Mouse (Mus musculus) heart, embryonic 14.5 days (tissue): Measurements from ENCODE around the gene Shtn1. TPM values are rescaled to one million over a fixed set of nuclear protein-coding genes. Genes with fewer than 3 reads are reported as not detected.

Experiments
- ATAC-seq: fragments of 200-750 bp; cut with Nextera tagmentation; 2 replicates; pipeline ENCODE4 v1.8.0; 2017; ENCODE audit warnings: low read depth, moderate TSS enrichment; ENCODE audit not compliant: insufficient number of reproducible peaks, insufficient read depth, low FRiP score
- H3K27ac ChIP-seq, 2 experiments: fragments of 200-500 bp in 1 of 2; fragments of 300-500 bp in 1 of 2; sonication (generic) in 1 of 2; replicated peaks in 1 of 2; 2 replicates each; pipeline ENCODE4 v1.5.1; 2012 to 2014; ENCODE audit warnings: low read depth in 2 of 2, low read length in 2 of 2, control low read depth in 1 of 2, mild to moderate bottlenecking in 1 of 2, mixed read lengths in 1 of 2; ENCODE audit not compliant: control insufficient read depth in 1 of 2, insufficient read depth in 1 of 2
- H3K27me3 ChIP-seq: fragments of 300-500 bp; sonication (generic); 2 replicates; pipeline ENCODE4 v1.6.1; 2014; ENCODE audit warnings: mild to moderate bottlenecking, low read length, control low read depth; ENCODE audit not compliant: control insufficient read depth, insufficient read depth
- H3K36me3 ChIP-seq: fragments of 300-500 bp; sonication (generic); 2 replicates; pipeline ENCODE4 v1.6.1; 2014; ENCODE audit warnings: mild to moderate bottlenecking, control low read depth, low read length, mixed read lengths; ENCODE audit not compliant: control insufficient read depth, insufficient read depth
- H3K4me1 ChIP-seq, 2 experiments: fragments of 200-500 bp in 1 of 2; fragments of 300-500 bp in 1 of 2; sonication (generic) in 1 of 2; 2 replicates each; pipeline ENCODE4 v1.6.1; 2012 to 2014; ENCODE audit warnings: low read length in 2 of 2, control low read depth in 1 of 2, mixed read lengths in 1 of 2; ENCODE audit not compliant: control insufficient read depth in 2 of 2, insufficient read depth in 2 of 2
- H3K4me2 ChIP-seq: fragments of 300-500 bp; sonication (generic); 2 replicates; pipeline ENCODE4 v1.6.1; 2014; ENCODE audit warnings: mild to moderate bottlenecking, low read length
- H3K4me3 ChIP-seq, 2 experiments: fragments of 200-500 bp in 1 of 2; fragments of 300-500 bp in 1 of 2; sonication (generic) in 1 of 2; 2 replicates each; pipeline ENCODE4 v1.5.1; 2012 to 2014; ENCODE audit warnings: low read length in 2 of 2, mild to moderate bottlenecking in 2 of 2, control low read depth in 1 of 2, low read depth in 1 of 2, moderate library complexity in 1 of 2; ENCODE audit not compliant: control insufficient read depth in 1 of 2, insufficient read depth in 1 of 2
- H3K9ac ChIP-seq: fragments of 300-500 bp; sonication (generic); 2 replicates; pipeline ENCODE4 v1.6.1; 2014; ENCODE audit warnings: mild to moderate bottlenecking, low read length
- H3K9me3 ChIP-seq: fragments of 300-500 bp; sonication (generic); 2 replicates; pipeline ENCODE4 v1.6.1; 2016; ENCODE audit warnings: low read length, control low read depth; ENCODE audit not compliant: control insufficient read depth
- WGBS: fragments of 180-500 bp; shearing (Covaris S2); extraction: QIAGEN DNeasy Blood & Tissue Kit; methylation state at CpG from one replicate; pipeline ENCODE4 v1.1.7; 2014; 5-methylcytosine and 5-hydroxymethylcytosine counted together
- polyA plus RNA-seq: library from polyadenylated mRNA; unstranded; fragments of >200 nt; fragmentation: Nextera tagmentation; extraction: Ambion mirVana; gene quantifications from 2 replicates; pipeline ENCODE4 v1.2.1, GENCODE M21; 2014

The Shtn1 gene
- polyA plus RNA-seq, 1 experiment from 2014 or later = 1.0 TPM

- Histone ChIP-seq H3K9me3 (no peaks in the 10 kb centered on the region), H3K4me3 (no peak overlapping the region), H3K36me3 (no peaks in the 10 kb centered on the region), H3K4me1 (no peaks in the 10 kb centered on the region), H3K4me2 (no peak overlapping the region), H3K9ac (no peak overlapping the region), H3K27ac (no peak overlapping the region), H3K27me3 (peaks cover 13% of the 10 kb centered on the region; the same call in 1 of the 2 replicates)
- ATAC-seq = no peak
- WGBS = 83% methylated on average over 8 of the region's 8 CpGs
Measured at GRCm38 (mm10) chr19:58963011-58963410, 112.9 kb downstream of the Shtn1 start.

DNA sequence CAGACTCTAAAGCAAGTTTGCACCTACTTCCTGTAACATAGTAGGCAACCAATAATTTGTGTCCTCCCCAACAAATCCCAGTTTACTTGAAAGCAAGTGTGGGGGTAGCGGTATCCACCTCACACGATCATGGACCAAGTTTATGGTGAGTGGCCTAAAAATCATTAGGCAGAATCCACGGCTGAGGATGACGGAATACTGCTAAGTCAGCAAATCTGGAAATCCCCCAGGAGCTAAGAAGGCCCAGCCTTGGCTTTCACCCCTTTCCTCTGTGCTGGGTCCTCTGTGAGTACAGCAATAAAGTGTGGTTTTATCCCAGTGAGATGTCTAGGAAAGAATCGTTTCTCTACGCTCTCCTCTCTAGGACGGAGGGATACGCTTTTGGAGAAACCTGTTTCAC, 121.1 kb downstream of the Shtn1 start:
- Histone ChIP-seq H3K36me3 (no peaks in the 10 kb centered on the region), H3K27ac (no peak overlapping the region), H3K9me3 (no peaks in the 10 kb centered on the region), H3K4me1 (no peaks in the 10 kb centered on the region; a peak in 1 of 4 replicates), H3K27me3 (peaks cover 25% of the 10 kb centered on the region), H3K9ac (no peak overlapping the region), H3K4me3 (no peak overlapping the region), H3K4me2 (no peak overlapping the region)
- ATAC-seq = no peak
- 85% methylated on average over 8 of the region's 8 CpGs for WGBS

DNA sequence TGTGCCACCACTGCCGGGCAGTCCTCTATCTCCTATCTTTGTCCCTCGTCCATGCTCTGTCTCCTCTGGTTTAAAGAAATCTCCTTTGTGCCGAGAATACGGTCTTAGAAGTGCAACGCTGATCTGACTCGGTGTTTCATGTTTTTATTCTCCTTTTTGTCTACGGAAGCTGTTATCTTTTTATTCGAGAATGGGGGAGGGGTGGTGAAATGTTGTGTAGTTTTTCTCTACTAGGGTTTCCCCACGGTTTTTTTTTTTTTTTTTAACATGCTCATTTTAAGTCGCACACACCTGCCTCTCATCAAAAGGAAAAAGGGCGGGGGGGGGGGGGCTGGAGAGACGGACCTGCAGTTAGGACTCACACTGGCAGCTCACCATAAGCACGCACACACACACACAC, 123.7 kb downstream of the Shtn1 start:
- no peaks in the 10 kb centered on the region for H3K36me3 ChIP-seq
- 52% methylated on average over 12 of the region's 13 CpGs for WGBS
- ATAC-seq = no peak
- H3K9ac ChIP-seq = no peak overlapping the region
- H3K9me3 ChIP-seq = no peaks in the 10 kb centered on the region
- no peak overlapping the region for H3K4me2 ChIP-seq
- no peaks in the 10 kb centered on the region; a peak in 1 of 4 replicates for H3K4me1 ChIP-seq
- H3K27me3 ChIP-seq = peaks cover 29% of the 10 kb centered on the region
- H3K4me3 ChIP-seq = no peak overlapping the region
- no peak overlapping the region for H3K27ac ChIP-seq

- peaks cover 29% of the 10 kb centered on the region for H3K27me3 ChIP-seq
- H3K9ac ChIP-seq = no peak overlapping the region
- H3K4me2 ChIP-seq = no peak overlapping the region
- no peaks in the 10 kb centered on the region for H3K9me3 ChIP-seq
- H3K36me3 ChIP-seq = no peaks in the 10 kb centered on the region
- no peak for ATAC-seq
- 79% methylated on average over 3 of the region's 3 CpGs for WGBS
- no peaks in the 10 kb centered on the region; a peak in 1 of 4 replicates for H3K4me1 ChIP-seq
- H3K27ac ChIP-seq = no peak overlapping the region
- no peak overlapping the region for H3K4me3 ChIP-seq
Measured at GRCm38 (mm10) chr19:58951521-58951920, 124.4 kb downstream of the Shtn1 start.

DNA sequence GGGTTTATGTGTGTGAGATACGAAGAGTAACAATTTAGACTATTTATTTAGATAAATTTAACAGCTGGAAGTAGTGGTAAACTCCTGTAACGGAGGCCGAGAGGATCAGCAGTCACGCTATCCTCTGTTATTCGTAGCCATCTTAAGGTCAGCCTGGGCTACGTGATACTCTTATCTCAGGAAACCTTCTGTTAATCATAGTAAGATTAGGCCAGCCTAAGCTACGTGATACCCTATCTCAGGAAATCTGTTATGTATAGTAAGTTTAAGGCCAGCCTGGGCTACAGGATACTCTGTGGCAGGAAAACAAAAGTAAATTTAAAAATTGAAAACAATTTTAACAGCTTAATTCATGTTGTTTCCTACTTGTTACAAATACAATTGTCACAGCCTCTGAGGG, 129.9 kb downstream of the Shtn1 start:
- Histone ChIP-seq H3K4me1 (peaks cover 3 to 10% of the 10 kb centered on the region in 2 experiments; a peak in 3 of 4 replicates), H3K27me3 (peaks cover 10% of the 10 kb centered on the region; the same call in 1 of the 2 replicates), H3K9me3 (no peaks in the 10 kb centered on the region), H3K36me3 (no peaks in the 10 kb centered on the region), H3K4me2 (no peak overlapping the region), H3K4me3 (no peak overlapping the region), H3K27ac (no peak overlapping the region), H3K9ac (no peak overlapping the region)
- WGBS = 67% methylated on average over 7 of the region's 7 CpGs
- no peak for ATAC-seq

GRCm38 (mm10) chr19:58942841-58943828, 132.8 kb downstream of the Shtn1 start, which contains the start of the genes Eno4 and Hspa12a:
Eno4 (plus strand) TSS chr19:58943425.
Hspa12a (minus strand) TSS chr19:58943654.
- Histone ChIP-seq H3K36me3 (no peaks in the 10 kb centered on the region), H3K4me3 (peak within 1 kb of the TSS; percentile 64 to 83), H3K27me3 (no peaks in the 10 kb centered on the region), H3K4me1 (peaks cover 3 to 10% of the 10 kb centered on the region in 2 experiments; a peak in 3 of 4 replicates), H3K4me2 (peak within 1 kb of the TSS; percentile 94), H3K27ac (peak within 1 kb of the TSS; percentile 73), H3K9ac (peak within 1 kb of the TSS; percentile 81), H3K9me3 (no peaks in the 10 kb centered on the region)
- WGBS = under 1% methylated on average over 63 of the region's 65 CpGs
- peak; percentile 97 for ATAC-seq

GRCm38 (mm10) chr19:58933062-58933461, 142.8 kb downstream of the Shtn1 start:
- Histone ChIP-seq H3K4me3 (no peak overlapping the region), H3K4me2 (no peak overlapping the region), H3K9me3 (no peaks in the 10 kb centered on the region), H3K9ac (no peak overlapping the region), H3K27ac (no peak overlapping the region), H3K27me3 (peaks cover 32% of the 10 kb centered on the region), H3K36me3 (no peaks in the 10 kb centered on the region), H3K4me1 (no peaks in the 10 kb centered on the region)
- 20% methylated on average over 4 of the region's 4 CpGs for WGBS
- no peak for ATAC-seq
